Mouse (Mus musculus) v-Abl transformed pro-B cells (cell line): Measurements from ENCODE around the gene Tmcc1.
"Not testable (repeated sequence)": the region's sequence is repeated elsewhere in the genome, so short reads cannot be mapped to it uniquely, and the experiment has no call there.

Source experiments
- in situ Hi-C, 2 experiments: fragments of 400-800 bp; cut with MboI; formaldehyde crosslinking; loops; one replicate each; pipeline ENCODE4 v1.15.1; 2025; ENCODE audit not compliant: unreplicated experiment in 2 of 2

The Tmcc1 gene

GRCm38 (mm10) chr6:116086036-116086435 lies 107.2 kb downstream of the Tmcc1 start:
- in situ Hi-C loops = no loop called here

- in situ Hi-C loops = no loop called here
Observed at GRCm38 (mm10) chr6:116082239-116082638, 111.0 kb downstream of the Tmcc1 start.

GRCm38 (mm10) chr6:116081375-116081774 lies 111.9 kb downstream of the Tmcc1 start:
- in situ Hi-C loops = no loop called here

- in situ Hi-C loops = no loop called here
Observed at GRCm38 (mm10) chr6:116080756-116081155, 112.5 kb downstream of the Tmcc1 start.

GRCm38 (mm10) chr6:116077608-116078007 lies 115.7 kb downstream of the Tmcc1 start:
- in situ Hi-C loops = no loop called here

- in situ Hi-C loops = no loop called here
Observed at GRCm38 (mm10) chr6:116074892-116075291, 118.4 kb downstream of the Tmcc1 start.

- in situ Hi-C loops = no loop called here
Observed at GRCm38 (mm10) chr6:116073610-116074009, 119.7 kb downstream of the Tmcc1 start.

GRCm38 (mm10) chr6:116072746-116073261 lies 120.5 kb downstream of the Tmcc1 start:
- in situ Hi-C loops = no loop called here

GRCm38 (mm10) chr6:116072221-116072745 lies 121.0 kb downstream of the Tmcc1 start:
- in situ Hi-C loops = no loop called here

- in situ Hi-C loops = no loop called here
Observed at GRCm38 (mm10) chr6:116071781-116072180, 121.5 kb downstream of the Tmcc1 start.

GRCm38 (mm10) chr6:116070558-116070957 lies 122.7 kb downstream of the Tmcc1 start:
- in situ Hi-C loops = no loop called here

- in situ Hi-C loops = no loop called here
Observed at GRCm38 (mm10) chr6:116063516-116063915, 129.8 kb downstream of the Tmcc1 start.

- in situ Hi-C loops = not testable (repeated sequence)
Observed at GRCm38 (mm10) chr6:116059542-116059941, 133.7 kb downstream of the Tmcc1 start.

GRCm38 (mm10) chr6:116058541-116059300 lies 134.6 kb downstream of the Tmcc1 start:
- in situ Hi-C loops = no loop called here

- in situ Hi-C loops = no loop called here
Observed at GRCm38 (mm10) chr6:116056676-116057264, 136.5 kb downstream of the Tmcc1 start.

- in situ Hi-C loops = no loop called here
Observed at GRCm38 (mm10) chr6:116055766-116056165, 137.5 kb downstream of the Tmcc1 start.

- in situ Hi-C loops = no loop called here
Observed at GRCm38 (mm10) chr6:116055001-116055471, 138.2 kb downstream of the Tmcc1 start.

GRCm38 (mm10) chr6:116047896-116048295 lies 145.4 kb downstream of the Tmcc1 start:
- in situ Hi-C loops = no loop called here

GRCm38 (mm10) chr6:116047366-116047765 lies 145.9 kb downstream of the Tmcc1 start:
- in situ Hi-C loops = no loop called here

- in situ Hi-C loops = no loop called here
Observed at GRCm38 (mm10) chr6:116044039-116044438, 149.2 kb downstream of the Tmcc1 start.

GRCm38 (mm10) chr6:116038222-116038621 lies 155.1 kb downstream of the Tmcc1 start:
- in situ Hi-C loops = no loop called here
